Mouse (Mus musculus): Measurements from ENCODE around the gene AI597479.
A peak's percentile ranks its signal among the peaks of the same experiment; 100 is the strongest.

The AI597479 gene

GRCm38 (mm10) chr1:43098031-43098984 is at the start of gene AI597479, which contains the start of gene Tgfbrap1:
TSS of gene AI597479 (plus strand) at chr1:43098710.
TSS of gene Tgfbrap1 (minus strand) at chr1:43098637.
- peak; percentile 90 for DNase-seq (ENCODE audit: low spot score in 2 of 2)

GRCm38 (mm10) chr1:43051903-43052302 is 46.6 kb upstream of the AI597479 start:
- DNase-seq (ENCODE audit: low spot score in 2 of 2) = no peak

GRCm38 (mm10) chr1:43065615-43066310 is 32.7 kb upstream of the AI597479 start:
- DNase-seq (ENCODE audit: low spot score in 2 of 2) = peak in 1 of 2 experiments; percentile 10

GRCm38 (mm10) chr1:43066573-43066972 is 31.9 kb upstream of the AI597479 start:
- no peak for DNase-seq (ENCODE audit: low spot score in 2 of 2)

- DNase-seq (ENCODE audit: low spot score in 2 of 2) = no peak
Measured at GRCm38 (mm10) chr1:43067551-43067950, 31.0 kb upstream of the AI597479 start.

GRCm38 (mm10) chr1:43070726-43071125 is 27.8 kb upstream of the AI597479 start:
- DNase-seq (ENCODE audit: low spot score in 2 of 2) = no peak

- DNase-seq (ENCODE audit: low spot score in 2 of 2) = no peak
Measured at GRCm38 (mm10) chr1:43072028-43072427, 26.5 kb upstream of the AI597479 start.

- DNase-seq (ENCODE audit: low spot score in 2 of 2) = no peak
Measured at GRCm38 (mm10) chr1:43072561-43072960, 25.9 kb upstream of the AI597479 start.

GRCm38 (mm10) chr1:43074791-43075190 is 23.7 kb upstream of the AI597479 start:
- no peak for DNase-seq (ENCODE audit: low spot score in 2 of 2)

GRCm38 (mm10) chr1:43078124-43078523 is 20.4 kb upstream of the AI597479 start:
- no peak for DNase-seq (ENCODE audit: low spot score in 2 of 2)

- no peak for DNase-seq (ENCODE audit: low spot score in 2 of 2)
Measured at GRCm38 (mm10) chr1:43082946-43083345, 15.6 kb upstream of the AI597479 start.

- DNase-seq (ENCODE audit: low spot score in 2 of 2) = no peak
Measured at GRCm38 (mm10) chr1:43090418-43090817, 8.1 kb upstream of the AI597479 start.

- DNase-seq (ENCODE audit: low spot score in 2 of 2) = peak in 1 of 2 experiments; percentile 42
Measured at GRCm38 (mm10) chr1:43091306-43092055, 7.0 kb upstream of the AI597479 start.

GRCm38 (mm10) chr1:43092056-43093015 is 6.2 kb upstream of the AI597479 start:
- peak; percentile 79 to 80 for DNase-seq (ENCODE audit: low spot score in 2 of 2)

GRCm38 (mm10) chr1:43094206-43094605 is 4.3 kb upstream of the AI597479 start:
- DNase-seq (ENCODE audit: low spot score in 2 of 2) = no peak

- no peak for DNase-seq (ENCODE audit: low spot score in 2 of 2)
Measured at GRCm38 (mm10) chr1:43108729-43109128, 10.2 kb downstream of the AI597479 start.

GRCm38 (mm10) chr1:43110556-43110955 is 12.0 kb downstream of the AI597479 start:
- DNase-seq (ENCODE audit: low spot score in 2 of 2) = no peak

- peak in 1 of 2 experiments; percentile 51 for DNase-seq (ENCODE audit: low spot score in 2 of 2)
Measured at GRCm38 (mm10) chr1:43112882-43113281, 14.4 kb downstream of the AI597479 start.

GRCm38 (mm10) chr1:43117435-43117834 is 18.9 kb downstream of the AI597479 start:
- no peak for DNase-seq (ENCODE audit: low spot score in 2 of 2)

GRCm38 (mm10) chr1:43120950-43121349 is 22.4 kb downstream of the AI597479 start:
- DNase-seq (ENCODE audit: low spot score in 2 of 2) = no peak

GRCm38 (mm10) chr1:43122616-43123015 is 24.1 kb downstream of the AI597479 start:
- DNase-seq (ENCODE audit: low spot score in 2 of 2) = no peak
